Mouse (Mus musculus) midbrain, embryonic 10.5 days (tissue): ENCODE results near the gene Ift20. TPM values are rescaled to one million over a fixed set of nuclear protein-coding genes. Genes with fewer than 3 reads are reported as not detected.

Experiments used
- DNase-seq: peaks from one replicate; pipeline ENCODE4 v3.0.0-alpha.2; 2017; ENCODE audit warnings: low spot score
- H3K27ac ChIP-seq: fragments of 300-500 bp; sonication (generic); replicated peaks from 2 replicates; pipeline ENCODE4 v1.5.1; 2016; ENCODE audit warnings: mild to moderate bottlenecking
- H3K27me3 ChIP-seq: fragments of 300-500 bp; sonication (generic); 2 replicates; pipeline ENCODE4 v1.6.1; 2016; ENCODE audit warnings: low read depth, mild to moderate bottlenecking; ENCODE audit not compliant: poor library complexity, severe bottlenecking
- H3K36me3 ChIP-seq: fragments of 300-500 bp; sonication (generic); 2 replicates; pipeline ENCODE4 v1.6.1; 2016; ENCODE audit warnings: mild to moderate bottlenecking, moderate library complexity
- H3K4me1 ChIP-seq: fragments of 300-500 bp; sonication (generic); 2 replicates; pipeline ENCODE4 v1.6.1; 2016
- H3K4me3 ChIP-seq: fragments of 300-500 bp; sonication (generic); 2 replicates; pipeline ENCODE4 v1.5.1; 2016; ENCODE audit warnings: mild to moderate bottlenecking, moderate library complexity
- H3K9me3 ChIP-seq: fragments of 300-500 bp; sonication (generic); replicated peaks from 2 replicates; pipeline ENCODE4 v1.6.1; 2016; ENCODE audit warnings: mild to moderate bottlenecking
- WGBS: fragments of 180-500 bp; shearing (Covaris S2); methylation state at CpG from one replicate; pipeline ENCODE4 v1.1.7; 2016; 5-methylcytosine and 5-hydroxymethylcytosine counted together
- polyA plus RNA-seq: library from polyadenylated mRNA; unstranded; fragments of >200 nt; fragmentation: Nextera tagmentation; extraction: Ambion mirVana; gene quantifications from 2 replicates; pipeline ENCODE4 v1.2.1, GENCODE M21; 2016

Gene Ift20
- 83.4 and 84.5 TPM in 2 replicates for polyA plus RNA-seq

- DNase-seq: peak; percentile 99
- Histone ChIP-seq H3K27me3 (no peaks in the 10 kb centered on the region), H3K9me3 (no peaks in the 10 kb centered on the region), H3K36me3 (peaks cover 40% of the 10 kb centered on the region), H3K27ac (peak within 1 kb of the TSS; percentile 89), H3K4me3 (peak within 1 kb of the TSS; percentile 70), H3K4me1 (peaks cover 26% of the 10 kb centered on the region)
- WGBS: under 1% methylated on average over 52 of the region's 52 CpGs
Measured at GRCm38 (mm10) chr11:78536080-78536689, at the start of gene Ift20, which contains the start of gene Tnfaip1. TSS of gene Ift20 (plus strand) at chr11:78536361. TSS of gene Tnfaip1 (minus strand) at chr11:78536332.

DNA sequence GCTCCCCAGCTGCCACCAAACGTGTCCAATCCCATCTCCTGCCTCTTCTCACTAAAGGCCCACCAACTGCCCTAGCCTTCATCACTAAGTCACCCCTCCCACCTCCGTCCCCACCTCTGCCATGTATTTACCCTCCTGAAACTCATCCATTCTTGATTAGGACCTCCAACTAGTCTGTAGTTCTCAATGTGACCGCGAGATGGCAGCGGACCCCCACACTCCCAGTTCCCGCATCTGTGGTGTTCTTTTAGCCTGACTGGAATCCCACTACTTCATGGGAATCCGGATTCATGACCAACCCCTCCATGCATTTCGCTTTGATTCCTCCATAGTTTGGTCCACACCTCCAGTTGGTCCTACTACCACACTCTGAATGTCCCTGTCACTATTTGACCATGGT lies 48.0 kb upstream of the Ift20 start:
- 3% methylated on average over 8 of the region's 8 CpGs for WGBS

GRCm38 (mm10) chr11:78490781-78491241 lies 45.4 kb upstream of the Ift20 start:
- Histone ChIP-seq H3K4me1 (peaks cover 24% of the 10 kb centered on the region), H3K36me3 (peaks cover 19% of the 10 kb centered on the region), H3K9me3 (no peaks in the 10 kb centered on the region), H3K4me3 (peak overlapping the region; percentile 50), H3K27ac (peak overlapping the region; percentile 55; the same call in 1 of the 2 replicates), H3K27me3 (peaks cover 94% of the 10 kb centered on the region)
- WGBS: 8% methylated on average over 48 of the region's 48 CpGs
- peak; percentile 74 for DNase-seq

More for the DNA sequence above, 48.0 kb upstream of the Ift20 start:
- Histone ChIP-seq H3K9me3 (no peaks in the 10 kb centered on the region), H3K4me1 (peaks cover 20% of the 10 kb centered on the region), H3K27me3 (peaks cover 86% of the 10 kb centered on the region), H3K27ac (no peak overlapping the region), H3K4me3 (0 out of 2 replicates have a peak overlapping the region, but pooled peaks have one; percentile 20), H3K36me3 (peaks cover 24% of the 10 kb centered on the region)
- DNase-seq: peak; percentile 81

DNA sequence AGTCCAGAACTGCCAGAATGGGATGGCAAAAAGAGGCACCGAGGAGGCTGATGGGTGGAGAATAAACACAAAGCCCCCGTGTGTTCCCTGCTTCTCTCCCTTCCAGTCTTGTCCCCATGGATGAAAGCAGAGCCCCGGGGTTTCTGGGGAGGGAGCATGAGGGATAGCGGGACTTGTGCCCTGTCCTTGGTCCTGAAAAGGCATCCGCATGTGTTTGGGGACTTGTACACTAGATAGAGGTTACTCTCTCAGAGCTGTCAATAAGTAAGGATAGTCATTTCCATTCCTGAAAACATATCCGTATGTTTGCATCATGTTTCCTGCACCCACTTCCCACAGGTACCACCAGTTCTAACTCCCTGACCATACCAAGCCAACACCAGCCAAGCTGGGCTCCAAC lies 40.3 kb upstream of the Ift20 start:
- Histone ChIP-seq H3K4me1 (peaks cover 59% of the 10 kb centered on the region), H3K36me3 (no peaks in the 10 kb centered on the region), H3K27ac (no peak overlapping the region), H3K27me3 (peaks cover 84% of the 10 kb centered on the region), H3K9me3 (no peaks in the 10 kb centered on the region), H3K4me3 (peak overlapping the region; percentile 73)
- peak; percentile 51 for DNase-seq
- WGBS: 6% methylated on average over 6 of the region's 6 CpGs

GRCm38 (mm10) chr11:78497071-78497541 lies 39.1 kb upstream of the Ift20 start:
- under 1% methylated on average over 44 of the region's 44 CpGs for WGBS
- Histone ChIP-seq H3K9me3 (no peaks in the 10 kb centered on the region), H3K36me3 (no peaks in the 10 kb centered on the region), H3K4me1 (peaks cover 59% of the 10 kb centered on the region), H3K27me3 (peaks cover 77% of the 10 kb centered on the region), H3K27ac (peak overlapping the region; percentile 80), H3K4me3 (peak overlapping the region; percentile 73)
- DNase-seq: peak; percentile 60

DNA sequence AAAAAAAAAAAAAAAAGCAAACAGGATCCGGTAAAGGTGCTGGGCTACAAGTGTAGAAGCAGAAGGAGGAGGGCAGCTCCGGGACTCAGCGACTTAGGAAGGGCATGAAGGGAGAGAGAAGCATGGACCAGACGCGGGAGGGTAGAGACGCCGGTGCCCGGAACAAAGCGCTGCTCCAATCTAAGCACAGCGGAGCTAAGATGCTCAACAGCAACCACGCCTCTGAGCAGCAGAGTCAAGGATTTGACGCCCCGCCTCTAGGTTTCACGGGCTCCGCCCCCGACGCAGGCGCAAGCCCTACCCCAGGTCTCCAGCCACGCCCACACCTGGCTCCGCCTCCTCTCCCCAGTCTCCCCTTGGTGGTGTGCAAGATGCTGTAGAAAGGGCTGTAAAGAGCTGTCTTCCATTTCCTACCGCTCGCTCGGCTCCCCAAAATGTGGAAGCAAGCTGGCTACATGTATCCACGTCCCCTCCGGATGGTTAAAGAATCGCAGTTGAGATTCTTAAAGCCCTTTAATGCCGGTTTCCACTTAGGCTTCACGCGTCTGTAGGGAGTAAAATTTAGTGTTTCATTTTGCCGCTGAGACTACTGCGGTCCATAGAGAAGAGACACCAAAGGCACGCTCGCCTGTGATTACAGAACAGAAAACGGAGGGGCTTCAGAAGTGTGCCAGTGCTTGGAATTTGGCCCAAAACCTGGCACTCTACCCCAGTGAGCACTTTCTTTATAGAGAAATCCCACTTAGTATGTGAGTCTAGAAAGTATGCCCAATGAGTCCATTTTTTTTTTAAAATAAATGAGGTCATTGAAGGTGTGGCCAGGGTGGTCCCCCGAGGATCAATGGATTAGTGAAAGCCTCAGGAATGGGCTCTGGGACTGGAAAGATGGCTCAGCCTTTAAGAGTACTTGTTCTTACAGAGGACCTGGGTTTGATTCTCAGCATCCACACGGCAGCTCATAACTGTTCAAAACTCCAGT lies 38.3 kb upstream of the Ift20 start, which contains the start of gene Sarm1:
Sarm1 (minus strand) TSS at position 211 of the 979 bp plus-strand sequence.
- Histone ChIP-seq H3K9me3 (no peaks in the 10 kb centered on the region), H3K27ac (peak within 1 kb of the TSS; percentile 80), H3K27me3 (peaks cover 70% of the 10 kb centered on the region), H3K36me3 (no peaks in the 10 kb centered on the region), H3K4me3 (peak within 1 kb of the TSS; percentile 73), H3K4me1 (peaks cover 59% of the 10 kb centered on the region)
- DNase-seq: peak; percentile 96
- WGBS: 4% methylated on average over 36 of the region's 36 CpGs

DNA sequence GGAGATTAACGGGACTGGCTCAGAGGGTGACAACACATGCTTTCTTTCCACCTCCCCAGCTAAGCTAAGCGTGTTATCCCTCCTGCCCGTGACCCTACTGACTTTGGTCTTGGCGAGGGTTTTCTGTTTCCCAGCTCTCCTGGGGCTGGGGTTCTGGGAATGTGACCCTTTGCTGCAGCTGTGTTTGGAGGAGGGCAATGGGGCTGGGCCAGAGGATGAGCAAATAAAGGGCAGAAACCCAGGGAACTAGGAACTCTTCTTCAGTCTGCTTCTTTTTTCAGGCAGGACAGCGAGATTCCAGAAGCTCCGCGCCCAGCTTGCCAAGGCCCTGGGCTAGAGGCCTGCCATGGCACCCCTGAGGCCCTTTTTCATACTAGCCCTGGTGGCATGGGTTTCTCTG lies 37.2 kb upstream of the Ift20 start, which contains the start of gene Vtn:
Vtn (plus strand) TSS at position 88 of the 400 bp plus-strand sequence.
- Histone ChIP-seq H3K4me1 (peaks cover 59% of the 10 kb centered on the region), H3K4me3 (peak within 1 kb of the TSS; percentile 73), H3K36me3 (no peaks in the 10 kb centered on the region), H3K9me3 (no peaks in the 10 kb centered on the region), H3K27ac (peak within 1 kb of the TSS; percentile 80), H3K27me3 (peaks cover 64% of the 10 kb centered on the region)
- WGBS: 38% methylated on average over 7 of the region's 7 CpGs
- DNase-seq: peak; percentile 58

GRCm38 (mm10) chr11:78499543-78499942 lies 36.6 kb upstream of the Ift20 start:
- Histone ChIP-seq H3K27ac (peak overlapping the region; percentile 80), H3K27me3 (peaks cover 59% of the 10 kb centered on the region), H3K4me1 (peaks cover 59% of the 10 kb centered on the region), H3K4me3 (peak overlapping the region; percentile 73), H3K36me3 (no peaks in the 10 kb centered on the region), H3K9me3 (no peaks in the 10 kb centered on the region)
- DNase-seq: no peak
- WGBS: 45% methylated on average over 16 of the region's 16 CpGs

DNA sequence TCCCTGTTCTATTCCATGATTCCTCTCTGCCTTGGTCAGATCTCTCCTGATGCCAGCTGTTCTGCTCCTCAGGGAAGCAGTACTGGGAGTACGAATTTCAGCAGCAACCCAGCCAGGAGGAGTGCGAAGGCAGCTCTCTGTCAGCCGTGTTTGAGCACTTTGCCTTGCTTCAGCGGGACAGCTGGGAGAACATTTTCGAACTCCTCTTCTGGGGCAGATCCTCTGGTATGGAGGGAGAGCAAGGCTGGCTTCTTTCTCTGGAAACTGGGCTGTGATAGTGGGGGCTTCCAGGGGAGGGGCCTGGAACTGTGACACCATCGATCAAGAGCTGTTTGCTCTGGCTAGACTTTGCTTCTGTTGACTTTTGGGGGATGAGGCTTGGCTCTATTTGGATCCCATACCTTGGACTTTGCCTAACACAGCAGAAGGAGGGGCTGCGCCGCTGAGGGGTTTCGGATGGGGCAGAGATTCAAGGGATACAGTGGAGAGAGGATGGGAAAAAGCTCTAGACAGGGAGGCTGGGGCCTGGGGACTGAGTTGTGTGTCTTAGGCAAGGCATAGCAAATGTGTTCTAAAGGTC lies 35.4 kb upstream of the Ift20 start:
- H3K27me3 ChIP-seq: peaks cover 47% of the 10 kb centered on the region
- 83% methylated on average over 9 of the region's 9 CpGs for WGBS
- H3K9me3 ChIP-seq: no peaks in the 10 kb centered on the region
- peaks cover 56% of the 10 kb centered on the region for H3K4me1 ChIP-seq
- peak overlapping the region; percentile 73 for H3K4me3 ChIP-seq
- no peak for DNase-seq
- peak overlapping the region; percentile 80 for H3K27ac ChIP-seq
- peaks cover 9% of the 10 kb centered on the region for H3K36me3 ChIP-seq

DNA sequence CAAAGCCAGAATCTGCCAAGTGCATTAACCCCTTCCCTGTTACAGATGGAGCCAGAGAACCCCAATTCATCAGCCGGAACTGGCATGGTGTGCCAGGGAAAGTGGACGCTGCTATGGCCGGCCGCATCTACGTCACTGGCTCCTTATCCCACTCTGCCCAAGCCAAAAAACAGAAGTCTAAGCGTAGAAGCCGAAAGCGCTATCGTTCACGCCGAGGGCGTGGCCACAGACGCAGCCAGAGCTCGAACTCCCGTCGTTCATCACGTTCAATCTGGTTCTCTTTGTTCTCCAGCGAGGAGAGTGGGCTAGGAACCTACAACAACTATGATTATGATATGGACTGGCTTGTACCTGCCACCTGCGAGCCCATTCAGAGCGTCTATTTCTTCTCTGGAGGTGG lies 34.6 kb upstream of the Ift20 start:
- peak overlapping the region; percentile 42; the same call in 1 of the 2 replicates for H3K27ac ChIP-seq
- 83% methylated on average over 20 of the region's 20 CpGs for WGBS
- H3K4me1 ChIP-seq: peaks cover 48% of the 10 kb centered on the region
- H3K4me3 ChIP-seq: no peak overlapping the region
- H3K9me3 ChIP-seq: no peaks in the 10 kb centered on the region
- peaks cover 39% of the 10 kb centered on the region for H3K27me3 ChIP-seq
- H3K36me3 ChIP-seq: peaks cover 17% of the 10 kb centered on the region
- no peak for DNase-seq

- no peak for DNase-seq
- H3K4me3 ChIP-seq: no peak within 1 kb of the TSS
- H3K36me3 ChIP-seq: peaks cover 33% of the 10 kb centered on the region
- H3K27me3 ChIP-seq: peaks cover 33% of the 10 kb centered on the region
- no peak within 1 kb of the TSS for H3K27ac ChIP-seq
- WGBS: 72% methylated on average over 7 of the region's 7 CpGs
- H3K9me3 ChIP-seq: no peaks in the 10 kb centered on the region
- H3K4me1 ChIP-seq: peaks cover 35% of the 10 kb centered on the region
Measured at GRCm38 (mm10) chr11:78502909-78503650, 33.1 kb upstream of the Ift20 start, which contains the start of gene Sebox. TSS of gene Sebox (plus strand) at chr11:78503447.
